Mouse (Mus musculus): ENCODE results near the gene Pkp3. TPM values are rescaled to one million over a fixed set of nuclear protein-coding genes. Genes with fewer than 3 reads are reported as not detected.

The Pkp3 gene
- total RNA-seq, 2 experiments from 2014 or later, result 0.12 TPM; not detected in 1

- no peak for DNase-seq
- intact Hi-C loops (cut with DNase I), result no loop called here
These were observed 22.2 kb upstream of the Pkp3 start for GRCm38 (mm10) chr7:141055785-141056184.

GRCm38 (mm10) chr7:141056976-141057375 is 21.0 kb upstream of the Pkp3 start:
- no peak for DNase-seq
- intact Hi-C loops (cut with DNase I), result no loop called here

GRCm38 (mm10) chr7:141057541-141057940 is 20.5 kb upstream of the Pkp3 start:
- DNase-seq, result no peak
- intact Hi-C loops (cut with DNase I), result no loop called here

- no peak for DNase-seq
- intact Hi-C loops (cut with DNase I), result no loop called here
These were observed 19.2 kb upstream of the Pkp3 start for GRCm38 (mm10) chr7:141058601-141059341.

- no peak for DNase-seq
- intact Hi-C loops (cut with DNase I), result no loop called here
These were observed 18.1 kb upstream of the Pkp3 start for GRCm38 (mm10) chr7:141059929-141060328.

- intact Hi-C loops (cut with DNase I), result no loop called here
- DNase-seq, result peak in 1 of 2 experiments; percentile 50
These were observed 17.4 kb upstream of the Pkp3 start, which contains the start of gene B4galnt4 for GRCm38 (mm10) chr7:141060426-141061242. TSS of gene B4galnt4 (plus strand) at chr7:141061104.

- intact Hi-C loops (cut with DNase I), result no loop called here
These were observed 16.7 kb upstream of the Pkp3 start for GRCm38 (mm10) chr7:141061269-141061692.

GRCm38 (mm10) chr7:141062525-141062924 is 15.5 kb upstream of the Pkp3 start:
- intact Hi-C loops (cut with DNase I), result no loop called here
- DNase-seq, result no peak

More at GRCm38 (mm10) chr7:141061269-141061692, 16.7 kb upstream of the Pkp3 start:
- DNase-seq, result no peak

GRCm38 (mm10) chr7:141063353-141063752 is 14.7 kb upstream of the Pkp3 start:
- no peak for DNase-seq
- intact Hi-C loops (cut with DNase I), result no loop called here

- intact Hi-C loops (cut with DNase I), result no loop called here
- DNase-seq, result no peak
These were observed 13.8 kb upstream of the Pkp3 start for GRCm38 (mm10) chr7:141064175-141064574.

GRCm38 (mm10) chr7:141064576-141064975 is 13.4 kb upstream of the Pkp3 start:
- no peak for DNase-seq
- intact Hi-C loops (cut with DNase I), result no loop called here

- no peak for DNase-seq
- intact Hi-C loops (cut with DNase I), result loop anchor here (5.0 kb wide), 2 partner anchors 161 to 221 kb away; partner anchors contain the start of genes Odf3 and Scgb1c1
These were observed 9.7 kb upstream of the Pkp3 start for GRCm38 (mm10) chr7:141068351-141068750.

GRCm38 (mm10) chr7:141070058-141070862 is 7.8 kb upstream of the Pkp3 start:
- intact Hi-C loops (cut with DNase I), result no loop called here
- peak; percentile 57 to 58 for DNase-seq

GRCm38 (mm10) chr7:141072017-141072745 is 5.8 kb upstream of the Pkp3 start:
- DNase-seq, result no peak

GRCm38 (mm10) chr7:141073782-141074181 is 4.2 kb upstream of the Pkp3 start:
- DNase-seq, result no peak
- intact Hi-C loops (cut with DNase I), result no loop called here

More at GRCm38 (mm10) chr7:141072017-141072745, 5.8 kb upstream of the Pkp3 start:
- intact Hi-C loops (cut with DNase I), result no loop called here

GRCm38 (mm10) chr7:141078876-141079275 is 858 bp downstream of the Pkp3 start:
- intact Hi-C loops (cut with DNase I), result no loop called here
- DNase-seq, result no peak

GRCm38 (mm10) chr7:141079481-141080449 is 1.7 kb downstream of the Pkp3 start:
- intact Hi-C loops (cut with DNase I), result no loop called here

GRCm38 (mm10) chr7:141087894-141088293 is 9.9 kb downstream of the Pkp3 start:
- intact Hi-C loops (cut with DNase I), result no loop called here
- DNase-seq, result no peak

More at GRCm38 (mm10) chr7:141079481-141080449, 1.7 kb downstream of the Pkp3 start:
- no peak for DNase-seq

- DNase-seq, result no peak
- intact Hi-C loops (cut with DNase I), result no loop called here
These were observed 10.5 kb downstream of the Pkp3 start for GRCm38 (mm10) chr7:141088473-141088872.

All from gastrocnemius, postnatal 36 days (tissue).